Mouse (Mus musculus) kidney, adult 8-10 months (tissue): ENCODE measurements around the gene Olfr857.
"Not testable (repeated sequence)": the region's sequence is repeated elsewhere in the genome, so short reads cannot be mapped to it uniquely, and the experiment has no call there.

Source experiments
- DNase-seq, 2 experiments: peaks; one replicate each; pipeline ENCODE4 v3.0.0; 2022

Olfr857 gene

DNA sequence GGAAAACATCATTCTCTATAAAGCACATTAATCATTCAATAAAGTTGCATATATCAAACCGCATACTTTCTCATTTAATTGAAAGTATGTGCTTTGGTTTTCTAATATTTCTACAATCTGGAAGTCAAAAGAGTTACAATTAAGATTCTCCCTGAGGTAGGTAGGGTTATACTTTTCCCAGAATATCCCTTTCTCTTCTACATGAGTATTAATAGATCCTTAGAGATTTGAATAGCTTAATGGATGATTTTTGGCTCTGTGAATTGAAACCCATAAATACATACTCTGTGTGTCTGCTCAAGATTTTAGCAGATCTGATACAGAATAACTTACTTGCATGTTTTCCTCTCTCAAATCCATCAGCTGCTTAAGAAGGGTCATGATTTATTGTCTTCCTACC is at the start of gene Olfr857:
Gene Olfr857, plus strand, starts transcription at position 301 of the 400 bp plus-strand sequence.
- no peak for DNase-seq

DNA sequence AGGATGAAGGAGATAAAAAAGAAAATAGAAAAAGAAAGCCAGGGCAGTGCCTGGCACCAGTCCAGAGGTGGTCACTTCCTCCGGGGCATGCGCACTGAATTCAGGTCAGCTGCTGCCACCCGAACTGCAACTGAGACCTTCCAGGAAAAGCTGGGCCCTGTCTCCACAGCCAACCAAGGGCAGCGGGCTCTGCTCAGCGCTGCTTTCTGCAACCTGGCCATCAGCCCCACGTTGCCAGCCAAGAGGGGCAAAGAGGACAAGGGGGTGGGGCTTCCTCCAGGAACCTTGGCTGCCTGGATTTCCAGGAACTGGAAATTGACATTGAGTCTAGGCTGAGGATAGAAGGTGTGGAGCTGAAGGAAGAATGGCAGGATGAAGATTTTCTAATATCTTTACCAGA is 19.0 kb upstream of the Olfr857 start:
- DNase-seq: peak in 1 of 2 experiments; percentile 17

DNA sequence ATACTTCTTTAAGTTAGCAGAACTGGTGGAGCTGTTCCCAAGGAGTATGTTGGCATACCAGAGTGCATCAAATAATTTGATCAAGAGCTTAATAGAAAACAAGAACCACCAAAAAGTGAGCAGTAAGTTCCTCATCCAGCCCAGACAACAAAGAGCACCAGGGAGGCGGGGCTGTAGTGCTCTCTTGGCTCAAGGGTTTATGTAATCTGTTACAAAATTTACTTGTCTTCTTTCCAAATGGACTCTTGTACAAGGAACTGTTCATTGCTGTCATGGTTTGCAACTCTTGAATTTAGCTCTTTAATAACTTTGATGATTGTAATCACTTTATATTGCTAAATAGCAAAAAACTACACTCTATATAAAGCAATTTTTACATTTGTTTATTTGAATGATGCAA is 17.8 kb upstream of the Olfr857 start:
- peak in 1 of 2 experiments; percentile 44 for DNase-seq

DNA sequence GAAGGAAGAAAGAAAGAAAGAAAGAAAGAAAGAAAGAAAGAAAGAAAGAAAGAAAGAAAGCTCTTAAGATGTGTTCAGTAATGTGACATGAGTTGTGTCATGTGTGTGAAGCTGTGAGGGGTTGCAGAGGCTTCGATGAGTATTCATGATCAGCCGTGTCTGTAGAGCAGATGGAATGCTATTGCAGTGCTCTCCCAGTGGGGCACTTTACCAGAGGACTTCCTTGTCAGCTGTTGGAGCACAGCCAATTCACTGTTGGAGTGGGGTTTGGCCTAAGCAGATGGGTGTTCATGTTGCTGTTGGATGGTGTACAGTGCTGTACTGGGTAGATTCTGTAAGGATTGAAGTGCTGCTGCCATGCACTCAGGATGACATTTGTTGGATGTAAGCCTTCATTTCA is 16.8 kb upstream of the Olfr857 start:
- DNase-seq: no peak

DNA sequence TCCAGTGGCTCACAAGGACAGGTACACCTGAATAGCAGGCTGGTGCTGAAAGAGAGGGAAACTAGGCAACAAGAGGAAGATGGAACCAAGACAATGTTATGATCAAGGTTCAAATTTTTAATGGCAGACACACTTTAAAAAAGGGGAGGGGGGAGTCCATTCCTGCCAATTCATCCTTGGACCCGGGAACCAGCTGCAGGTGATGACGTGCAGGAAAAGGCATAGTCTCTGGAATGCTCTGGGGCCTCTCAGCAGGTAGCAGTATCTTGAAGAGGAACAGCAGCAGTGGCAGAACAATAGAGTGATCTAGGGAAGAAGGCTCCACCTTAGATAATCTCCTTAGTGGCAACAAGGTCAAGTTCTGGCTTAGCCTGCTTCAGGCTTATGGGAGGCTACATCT is 14.9 kb upstream of the Olfr857 start:
- DNase-seq: not testable (repeated sequence)

DNA sequence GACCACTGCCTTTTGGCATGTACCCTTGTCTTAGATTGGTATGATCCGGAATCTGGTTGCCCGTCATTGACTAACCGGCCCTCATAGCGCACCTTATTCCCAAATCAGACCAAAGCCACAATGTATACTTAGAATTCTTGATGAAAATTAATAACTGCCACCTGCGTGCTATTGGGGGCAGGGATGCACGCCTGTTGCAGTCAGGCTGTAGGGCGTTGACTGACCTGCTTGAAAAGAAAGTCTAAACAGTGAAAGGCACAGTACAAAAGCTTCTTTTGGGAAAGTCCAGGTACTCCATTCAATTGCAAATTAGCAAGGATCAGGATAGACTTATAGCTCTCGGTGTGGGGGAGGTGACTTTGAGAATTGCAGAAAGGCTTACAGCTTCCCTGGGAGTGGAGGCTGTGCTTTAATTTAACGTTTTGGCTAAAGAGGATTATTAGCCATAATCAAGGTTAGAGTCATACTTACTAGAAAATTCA is 14.3 kb upstream of the Olfr857 start:
- not testable (repeated sequence) for DNase-seq

DNA sequence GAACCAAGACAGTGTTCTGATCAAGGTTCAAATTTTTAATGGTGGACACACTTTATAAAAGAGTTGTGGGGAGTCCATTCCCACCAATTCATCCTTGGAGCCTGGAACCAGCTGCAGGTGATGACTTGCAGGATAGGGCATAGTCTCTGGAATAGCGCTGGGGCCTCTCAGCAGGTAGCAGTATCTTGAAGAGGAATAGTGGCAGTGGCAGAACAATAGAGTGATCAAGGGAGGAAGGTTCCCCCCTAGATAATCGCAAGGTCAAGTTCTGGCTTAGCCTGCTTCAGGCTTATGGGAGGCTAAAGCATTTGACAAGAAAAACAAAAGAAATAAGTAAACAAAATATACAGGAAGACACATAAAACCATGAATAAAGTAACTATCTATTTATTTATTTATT is 4.7 kb upstream of the Olfr857 start:
- DNase-seq: not testable (repeated sequence)
